Mouse (Mus musculus): ENCODE measurements around the gene Lmod3.

The Lmod3 gene

DNA sequence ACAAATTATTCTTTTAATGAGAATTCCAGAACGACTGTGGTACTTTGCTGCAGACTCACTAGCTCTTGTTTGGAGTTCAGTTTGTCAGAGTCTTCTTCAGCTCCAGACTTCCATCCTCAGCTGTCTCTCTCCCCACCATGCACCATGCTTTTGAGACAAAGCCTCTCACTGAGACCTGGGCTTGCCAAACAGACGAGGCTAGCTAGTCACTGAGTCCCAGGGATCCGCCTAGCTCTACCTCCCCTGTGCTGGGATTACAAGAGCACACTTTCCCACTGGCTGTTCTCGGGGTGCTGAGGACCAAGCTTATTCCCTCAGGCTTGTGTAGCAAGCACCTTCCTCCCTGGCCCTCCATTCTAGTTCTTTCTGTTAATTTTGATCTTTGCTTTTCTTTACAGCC, 29.0 kb downstream of the Lmod3 start:
- no peak for DNase-seq

GRCm38 (mm10) chr6:97222931-97223467, 29.6 kb downstream of the Lmod3 start:
- no peak for DNase-seq

DNA sequence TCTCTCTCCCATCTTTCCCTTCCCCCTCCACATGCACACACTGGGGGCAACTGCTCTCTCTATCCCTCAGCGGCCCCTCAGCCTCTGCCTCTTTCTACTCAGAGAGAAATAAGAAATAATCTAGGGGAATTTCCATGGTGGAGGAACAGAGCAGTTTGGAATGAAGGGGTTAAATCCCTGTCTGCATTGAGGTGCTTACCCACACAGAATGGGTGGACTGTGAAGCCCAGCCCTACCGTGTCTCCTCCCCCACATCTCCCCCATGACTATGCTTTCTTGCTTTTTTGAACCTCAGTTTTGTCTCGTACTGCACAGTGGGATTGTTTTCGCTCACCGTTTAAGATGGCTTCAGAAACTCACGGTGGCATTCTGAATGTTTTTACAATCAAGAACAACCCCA, 30.2 kb downstream of the Lmod3 start:
- DNase-seq = no peak

DNA sequence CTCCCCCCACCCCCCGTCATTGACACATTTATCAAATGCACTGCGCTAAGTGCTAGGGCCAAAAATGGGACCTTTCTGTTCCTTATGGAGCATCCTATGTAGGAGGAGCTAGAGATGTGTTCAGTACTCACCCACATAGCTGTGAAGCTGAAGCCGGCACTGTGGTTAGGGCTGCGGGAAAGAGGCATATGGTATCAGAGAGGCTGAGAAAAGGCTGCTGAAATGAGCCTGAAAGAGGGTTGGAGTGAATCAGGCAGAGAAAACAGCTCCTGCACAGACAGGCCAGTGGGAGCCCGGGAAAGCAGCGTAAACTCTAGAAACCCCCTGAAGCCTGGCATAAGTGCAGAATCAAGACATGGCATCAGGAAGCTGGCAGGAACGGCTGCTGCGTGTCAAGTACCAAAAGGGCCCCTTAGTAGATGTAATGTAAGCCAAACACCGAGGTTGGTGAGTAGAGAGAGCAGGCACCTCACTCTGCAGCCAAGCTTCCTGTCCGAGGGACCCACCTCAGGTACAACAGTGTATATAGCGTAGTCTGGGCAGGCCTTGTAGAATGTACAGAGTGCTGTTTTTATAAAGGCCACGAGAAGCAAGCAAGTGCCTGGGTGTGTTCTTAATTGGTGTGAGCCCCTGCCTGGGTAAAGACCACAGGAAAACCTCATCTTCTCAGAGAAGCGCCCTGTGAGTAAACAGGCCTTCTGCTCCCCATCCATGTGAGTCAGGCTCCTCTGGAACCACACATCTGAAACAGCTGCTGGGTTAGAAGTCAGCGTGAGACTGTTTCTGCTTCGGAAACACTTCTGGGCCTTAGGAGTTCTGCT, 31.1 kb downstream of the Lmod3 start:
- no peak for DNase-seq

- DNase-seq = no peak
Measured at GRCm38 (mm10) chr6:97220672-97221071, 31.9 kb downstream of the Lmod3 start.

- DNase-seq = no peak
Measured at GRCm38 (mm10) chr6:97216154-97216821, 36.3 kb downstream of the Lmod3 start.

DNA sequence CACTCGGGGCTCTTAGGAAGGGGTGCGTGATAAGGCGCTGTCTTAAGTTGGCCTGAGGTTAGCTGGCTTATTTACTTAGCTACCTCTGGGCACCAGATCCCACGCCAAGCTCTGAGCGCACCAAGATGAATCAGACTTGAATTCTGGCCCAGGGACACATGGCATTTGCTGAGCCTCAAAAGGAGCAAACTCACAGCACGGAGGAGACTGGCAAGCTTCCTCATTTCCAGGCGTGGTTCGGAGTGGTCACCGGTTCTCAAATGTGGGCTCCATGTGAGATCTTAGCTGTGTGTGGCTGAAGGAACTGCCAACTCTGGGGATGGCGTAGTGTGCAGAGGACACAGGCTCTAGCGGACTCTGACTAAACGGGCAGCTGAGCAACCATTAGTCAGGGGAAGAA, 40.6 kb downstream of the Lmod3 start:
- DNase-seq = peak; percentile 46

GRCm38 (mm10) chr6:97210962-97211601, 41.5 kb downstream of the Lmod3 start:
- DNase-seq = no peak

GRCm38 (mm10) chr6:97210191-97210961, 42.2 kb downstream of the Lmod3 start, which contains the start of gene Arl6ip5:
Gene Arl6ip5, plus strand, starts transcription at chr6:97210689.
- DNase-seq = peak; percentile 93

DNA sequence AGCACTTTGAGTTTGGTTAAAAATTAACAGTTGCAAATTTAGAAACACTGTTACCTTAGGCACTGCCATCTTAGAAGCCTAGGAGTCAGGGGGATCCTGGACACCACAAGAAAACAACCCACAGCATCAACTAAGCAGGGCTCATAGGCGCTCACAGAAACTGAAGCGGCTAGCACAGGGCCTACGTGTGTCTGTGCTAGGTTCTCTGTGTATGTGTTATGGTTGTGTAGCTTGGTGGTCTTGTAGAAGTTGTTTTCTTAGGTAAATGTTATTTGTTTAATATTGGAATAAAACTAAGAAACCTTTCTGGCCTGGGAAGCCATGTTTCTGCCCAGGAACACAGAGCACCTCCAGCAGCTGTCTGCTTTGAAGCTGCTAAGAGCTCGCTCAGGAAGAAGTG, 42.8 kb downstream of the Lmod3 start:
- no peak for DNase-seq

GRCm38 (mm10) chr6:97209201-97209600, 43.4 kb downstream of the Lmod3 start:
- DNase-seq = no peak

GRCm38 (mm10) chr6:97208406-97208805, 44.2 kb downstream of the Lmod3 start:
- no peak for DNase-seq

DNA sequence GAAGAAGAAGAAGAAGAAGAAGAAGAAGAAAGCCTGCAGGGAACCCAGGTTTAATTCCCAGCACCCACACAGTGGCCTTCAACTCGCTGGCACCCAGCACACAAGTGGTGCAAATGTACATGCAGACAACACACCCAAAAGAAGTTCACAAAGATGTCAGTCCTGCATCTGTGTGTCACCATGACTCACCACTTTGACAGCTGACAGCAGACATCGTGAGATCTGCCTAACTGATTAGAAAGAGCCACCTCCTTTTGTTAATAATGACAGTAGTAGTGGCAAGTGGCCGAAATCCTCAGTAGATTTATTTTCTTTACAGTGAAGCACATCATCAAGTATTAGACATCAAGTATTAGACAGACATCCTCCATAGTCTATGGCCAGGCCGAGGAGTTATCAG, 45.5 kb downstream of the Lmod3 start:
- DNase-seq = no peak

DNA sequence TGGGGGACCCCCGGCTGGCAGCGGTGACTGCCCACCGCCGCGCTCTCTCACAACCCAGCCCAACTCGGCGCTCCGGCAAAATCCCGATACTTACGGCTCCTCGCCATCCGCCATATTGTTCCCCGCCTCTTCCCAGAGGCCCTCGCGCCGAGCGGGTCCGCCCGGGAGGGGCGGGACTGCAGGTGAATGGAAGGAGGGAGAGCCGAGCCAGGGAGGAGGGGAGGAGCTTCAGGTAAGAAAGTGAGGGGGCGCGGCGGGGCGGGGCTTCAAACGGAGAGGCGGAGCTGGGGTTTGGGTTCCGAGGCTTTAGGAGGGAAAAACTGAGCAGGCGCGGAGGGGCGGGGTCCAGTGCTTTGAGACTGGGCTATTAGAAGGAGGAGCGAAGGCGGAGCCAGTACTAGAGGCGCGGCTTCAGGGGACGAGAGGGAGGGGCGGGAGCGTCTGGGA, 47.1 kb downstream of the Lmod3 start, which contains the start of gene Uba3:
TSS of gene Uba3 (minus strand) at position 209 of the 447 bp plus-strand sequence.
- DNase-seq = peak; percentile 99

DNA sequence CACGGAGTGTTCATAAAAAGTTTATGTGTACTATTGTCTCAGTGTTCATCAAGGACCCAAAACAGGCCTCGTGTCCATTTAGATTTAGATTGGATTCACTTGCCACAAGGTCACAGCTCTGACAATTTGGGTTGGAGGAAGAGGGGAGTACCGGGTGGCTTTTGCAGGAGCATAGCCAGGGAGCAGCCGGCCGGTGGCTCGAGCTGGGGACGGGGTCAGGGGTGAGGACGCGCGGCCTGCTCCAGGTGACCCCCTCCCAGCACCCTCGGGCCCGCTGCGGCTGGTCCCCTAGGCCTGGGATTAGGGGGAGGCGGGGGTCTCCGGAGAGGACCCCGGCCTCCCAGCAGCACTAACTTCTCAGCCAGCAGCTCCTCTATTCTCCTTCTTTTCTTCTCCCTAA, 47.6 kb downstream of the Lmod3 start:
- no peak for DNase-seq

DNA sequence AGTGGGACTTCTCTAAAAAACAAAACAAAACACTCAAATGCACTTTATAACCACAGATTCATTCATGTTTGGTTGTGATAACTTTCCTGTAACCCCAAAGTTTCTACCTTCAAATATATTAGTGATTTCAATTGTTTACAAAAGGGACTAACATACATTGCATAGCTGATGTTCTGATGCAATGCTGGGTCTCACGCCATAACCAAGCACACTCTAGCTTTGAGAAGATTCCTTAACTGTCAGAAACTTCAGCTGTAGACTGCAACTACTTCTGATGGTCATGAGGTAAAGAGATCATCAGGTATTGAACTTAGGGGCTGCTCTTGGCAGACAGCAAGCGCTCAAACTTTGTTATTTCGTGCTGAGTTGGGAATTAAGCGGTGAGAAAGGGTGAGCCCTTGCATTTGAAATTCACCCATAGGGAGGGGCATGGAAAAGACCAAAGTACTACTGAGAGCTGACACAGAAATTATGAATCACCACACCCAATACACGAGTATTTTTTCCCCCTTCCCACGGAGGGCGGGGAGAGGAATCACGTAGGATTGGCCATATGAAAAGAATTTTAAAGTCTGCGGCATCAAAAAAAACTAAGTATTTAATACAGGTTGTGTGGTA, 48.2 kb downstream of the Lmod3 start:
- no peak for DNase-seq

DNA sequence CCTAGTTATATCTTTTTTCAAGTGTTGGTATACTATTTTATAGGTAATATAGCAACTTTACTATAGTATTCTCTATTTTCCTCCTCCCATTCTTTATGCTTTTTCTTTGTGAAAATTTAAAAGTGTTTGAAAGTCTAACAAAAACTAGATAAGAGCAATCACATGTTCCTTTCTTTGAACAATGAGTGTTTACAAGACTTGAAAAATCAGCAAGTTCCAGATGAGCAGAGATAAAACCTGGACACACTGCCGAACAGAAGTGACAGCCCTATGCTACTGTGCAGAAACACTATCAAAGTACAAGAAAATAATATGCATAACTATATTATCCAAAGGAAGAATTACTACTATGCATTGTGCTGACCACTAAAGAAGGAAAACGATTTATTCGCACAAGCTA, 50.1 kb downstream of the Lmod3 start:
- no peak for DNase-seq

GRCm38 (mm10) chr6:97200437-97200836, 52.1 kb downstream of the Lmod3 start:
- no peak for DNase-seq

Measured in kidney, adult 9 months (tissue).